Mouse (Mus musculus) neural tube, embryonic 14.5 days (tissue): Measurements from ENCODE around the gene Mis18a. TPM values are rescaled to one million over a fixed set of nuclear protein-coding genes. Genes with fewer than 3 reads are reported as not detected.

Experiments
- ATAC-seq: fragments of 200-750 bp; cut with Nextera tagmentation; 2 replicates; pipeline ENCODE4 v1.8.0; 2017; ENCODE audit warnings: low read depth, mild to moderate bottlenecking, moderate TSS enrichment, moderate library complexity
- H3K27ac ChIP-seq: fragments of 300-500 bp; sonication (generic); 2 replicates; pipeline ENCODE4 v1.5.1; 2014; ENCODE audit warnings: low read depth, mild to moderate bottlenecking, control low read depth, low read length, moderate library complexity, mixed read lengths
- H3K27me3 ChIP-seq: fragments of 300-500 bp; sonication (generic); 2 replicates; pipeline ENCODE4 v1.6.1; 2014; ENCODE audit warnings: low read length; ENCODE audit not compliant: control insufficient read depth, insufficient read depth
- H3K36me3 ChIP-seq: fragments of 300-500 bp; sonication (generic); 2 replicates; pipeline ENCODE4 v1.6.1; 2014; ENCODE audit warnings: low read length, mixed read lengths; ENCODE audit not compliant: control insufficient read depth, insufficient read depth
- H3K4me1 ChIP-seq: fragments of 300-500 bp; sonication (generic); 2 replicates; pipeline ENCODE4 v1.6.1; 2014; ENCODE audit warnings: low read length; ENCODE audit not compliant: control insufficient read depth, insufficient read depth
- H3K4me2 ChIP-seq: fragments of 300-500 bp; sonication (generic); 2 replicates; pipeline ENCODE4 v1.6.1; 2014; ENCODE audit warnings: mild to moderate bottlenecking, low read depth, low read length, control low read depth
- H3K4me3 ChIP-seq: fragments of 300-500 bp; sonication (generic); 2 replicates; pipeline ENCODE4 v1.5.1; 2014; ENCODE audit warnings: low read depth, low read length, control low read depth, mixed read lengths
- H3K9ac ChIP-seq: fragments of 300-500 bp; sonication (generic); replicated peaks from 2 replicates; pipeline ENCODE4 v1.6.1; 2014; ENCODE audit warnings: low read depth, mild to moderate bottlenecking, control low read depth, low read length, mixed read lengths
- H3K9me3 ChIP-seq: fragments of 300-500 bp; sonication (generic); 2 replicates; pipeline ENCODE4 v1.6.1; 2016; ENCODE audit warnings: low read length; ENCODE audit not compliant: control insufficient read depth
- WGBS: fragments of 180-500 bp; shearing (Covaris S2); extraction: QIAGEN DNeasy Blood & Tissue Kit; methylation state at CpG from one replicate; pipeline ENCODE4 v1.1.7; 2014; 5-methylcytosine and 5-hydroxymethylcytosine counted together
- polyA plus RNA-seq: library from polyadenylated mRNA; unstranded; fragments of >200 nt; fragmentation: Nextera tagmentation; extraction: Ambion mirVana; gene quantifications from 2 replicates; pipeline ENCODE4 v1.2.1, GENCODE M21; 2014

The Mis18a gene
- polyA plus RNA-seq, 1 experiment from 2014 or later: 19.9 TPM

DNA sequence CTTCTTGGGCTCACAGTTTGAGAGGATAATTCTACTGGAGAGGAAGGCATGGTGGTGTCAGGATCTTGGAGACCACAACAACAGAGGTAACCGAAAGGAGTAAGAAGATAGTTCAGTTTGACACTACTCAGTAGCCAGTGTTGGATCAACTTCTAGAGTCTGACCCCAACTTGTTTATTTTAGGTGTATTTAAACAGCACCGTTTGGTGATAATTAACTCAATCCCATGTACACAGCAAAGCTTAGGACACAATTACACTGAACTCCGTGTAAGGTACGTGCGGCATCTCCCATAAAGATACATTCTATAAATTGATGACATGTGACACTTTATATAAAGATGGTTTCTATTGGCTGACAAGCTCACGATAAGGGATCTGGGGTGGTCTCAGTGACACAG is 52.6 kb downstream of the Mis18a start:
- no peak overlapping the region for H3K27ac ChIP-seq
- H3K27me3 ChIP-seq: no peaks in the 10 kb centered on the region
- H3K4me2 ChIP-seq: no peak overlapping the region
- no peak overlapping the region for H3K4me3 ChIP-seq
- H3K9ac ChIP-seq: no peak overlapping the region
- no peak for ATAC-seq
- H3K4me1 ChIP-seq: no peaks in the 10 kb centered on the region
- 95% methylated on average over 6 of the region's 6 CpGs for WGBS
- H3K36me3 ChIP-seq: no peaks in the 10 kb centered on the region
- H3K9me3 ChIP-seq: no peaks in the 10 kb centered on the region

- no peak overlapping the region for H3K4me2 ChIP-seq
- no peak overlapping the region for H3K27ac ChIP-seq
- H3K9ac ChIP-seq: no peak overlapping the region
- H3K36me3 ChIP-seq: no peaks in the 10 kb centered on the region
- no peaks in the 10 kb centered on the region for H3K9me3 ChIP-seq
- H3K27me3 ChIP-seq: no peaks in the 10 kb centered on the region
- H3K4me3 ChIP-seq: no peak overlapping the region
- 87% methylated on average over 21 of the region's 21 CpGs for WGBS
- no peaks in the 10 kb centered on the region for H3K4me1 ChIP-seq
- ATAC-seq: no peak
These were observed 53.5 kb downstream of the Mis18a start for GRCm38 (mm10) chr16:90673507-90674354.

Other genes with a start within 250 kb of the Mis18a start
- not detected in 2 replicates for gene Mrap, start 10.8 kb upstream of the Mis18a start, polyA plus RNA-seq
- gene Urb1, start 83.0 kb upstream of the Mis18a start, polyA plus RNA-seq: 11.5 and 13.4 TPM in 2 replicates
- 2.1 and 2.2 TPM in 2 replicates for gene Eva1c, start 99.3 kb upstream of the Mis18a start, polyA plus RNA-seq
- gene Cfap298, start 207.7 kb upstream of the Mis18a start, polyA plus RNA-seq: 46.2 and 54.5 TPM in 2 replicates